Mouse (Mus musculus): ENCODE measurements around the gene Erp44. TPM values are rescaled to one million over a fixed set of nuclear protein-coding genes. Genes with fewer than 3 reads are reported as not detected.
A peak's percentile ranks its signal among the peaks of the same experiment; 100 is the strongest.

Gene Erp44
- polyA plus RNA-seq, 1 experiment from 2014 or later = 66.1 TPM

- Histone ChIP-seq H3K9ac (no peak overlapping the region), H3K4me2 (no peak overlapping the region), H3K9me3 (no peaks in the 10 kb centered on the region), H3K27ac (no peak overlapping the region), H3K4me1 (replicated peaks) (no peaks in the 10 kb centered on the region), H3K4me3 (no peak overlapping the region), H3K36me3 (no peaks in the 10 kb centered on the region), H3K27me3 (no peaks in the 10 kb centered on the region)
- WGBS = 53% methylated on average over 3 of the region's 3 CpGs
- no peak for ATAC-seq (ENCODE audit: low FRiP score)
Measured at GRCm38 (mm10) chr4:48225604-48226003, 53.8 kb downstream of the Erp44 start.

GRCm38 (mm10) chr4:48225173-48225572 is 54.2 kb downstream of the Erp44 start:
- WGBS = 19% methylated on average over 2 of the region's 2 CpGs
- no peaks in the 10 kb centered on the region for H3K4me1 ChIP-seq (replicated peaks)
- ATAC-seq (ENCODE audit: low FRiP score) = no peak

GRCm38 (mm10) chr4:48203564-48203963 is 75.8 kb downstream of the Erp44 start:
- no peak overlapping the region for H3K9ac ChIP-seq
- no peaks in the 10 kb centered on the region for H3K27me3 ChIP-seq
- H3K4me1 ChIP-seq (replicated peaks) = no peaks in the 10 kb centered on the region
- H3K36me3 ChIP-seq = peaks cover 32% of the 10 kb centered on the region
- H3K9me3 ChIP-seq = no peaks in the 10 kb centered on the region
- no peak for ATAC-seq (ENCODE audit: low FRiP score)
- no peak overlapping the region for H3K4me3 ChIP-seq
- no peak overlapping the region for H3K27ac ChIP-seq
- 86% methylated on average over 4 of the region's 4 CpGs for WGBS
- no peak overlapping the region for H3K4me2 ChIP-seq

More at GRCm38 (mm10) chr4:48225173-48225572, 54.2 kb downstream of the Erp44 start:
- Histone ChIP-seq H3K27me3 (no peaks in the 10 kb centered on the region), H3K27ac (no peak overlapping the region), H3K36me3 (no peaks in the 10 kb centered on the region), H3K9me3 (no peaks in the 10 kb centered on the region), H3K4me3 (no peak overlapping the region), H3K9ac (no peak overlapping the region), H3K4me2 (no peak overlapping the region)

GRCm38 (mm10) chr4:48198447-48198846 is 80.9 kb downstream of the Erp44 start:
- no peak overlapping the region for H3K4me3 ChIP-seq
- no peak overlapping the region for H3K4me2 ChIP-seq
- no peaks in the 10 kb centered on the region for H3K9me3 ChIP-seq
- ATAC-seq (ENCODE audit: low FRiP score) = no peak
- H3K4me1 ChIP-seq (replicated peaks) = no peaks in the 10 kb centered on the region
- WGBS = 91% methylated on average over 8 of the region's 8 CpGs
- H3K27ac ChIP-seq = no peak overlapping the region
- peaks cover 46% of the 10 kb centered on the region for H3K36me3 ChIP-seq
- no peak overlapping the region for H3K9ac ChIP-seq
- no peaks in the 10 kb centered on the region for H3K27me3 ChIP-seq

GRCm38 (mm10) chr4:48197925-48198324 is 81.4 kb downstream of the Erp44 start:
- Histone ChIP-seq H3K4me3 (no peak overlapping the region), H3K36me3 (peaks cover 44% of the 10 kb centered on the region), H3K27ac (no peak overlapping the region), H3K4me1 (replicated peaks) (no peaks in the 10 kb centered on the region), H3K9me3 (no peaks in the 10 kb centered on the region), H3K27me3 (no peaks in the 10 kb centered on the region), H3K4me2 (no peak overlapping the region), H3K9ac (no peak overlapping the region)
- ATAC-seq (ENCODE audit: low FRiP score) = no peak
- WGBS = 89% methylated on average over 3 of the region's 3 CpGs

GRCm38 (mm10) chr4:48182115-48182806 is 97.1 kb downstream of the Erp44 start:
- Histone ChIP-seq H3K36me3 (no peaks in the 10 kb centered on the region; the same call in 1 of the 2 replicates), H3K4me2 (no peak overlapping the region), H3K4me1 (replicated peaks) (peaks cover 17% of the 10 kb centered on the region), H3K27ac (no peak overlapping the region), H3K27me3 (no peaks in the 10 kb centered on the region), H3K9ac (no peak overlapping the region), H3K4me3 (no peak overlapping the region), H3K9me3 (0 out of 2 replicates have a peak, but pooled peaks cover 3% of the 10 kb centered on the region)
- 88% methylated on average over 8 of the region's 8 CpGs for WGBS
- no peak for ATAC-seq (ENCODE audit: low FRiP score)

GRCm38 (mm10) chr4:48181366-48181765 is 98.0 kb downstream of the Erp44 start:
- Histone ChIP-seq H3K4me2 (no peak overlapping the region), H3K4me1 (replicated peaks) (peaks cover 17% of the 10 kb centered on the region), H3K9me3 (0 out of 2 replicates have a peak, but pooled peaks cover 3% of the 10 kb centered on the region), H3K36me3 (no peaks in the 10 kb centered on the region; the same call in 1 of the 2 replicates), H3K27me3 (no peaks in the 10 kb centered on the region), H3K4me3 (no peak overlapping the region), H3K27ac (peak overlapping the region; percentile 18; the same call in 1 of the 2 replicates), H3K9ac (no peak overlapping the region)
- WGBS = 69% methylated on average over 6 of the region's 6 CpGs
- no peak for ATAC-seq (ENCODE audit: low FRiP score)

GRCm38 (mm10) chr4:48180922-48181321 is 98.4 kb downstream of the Erp44 start:
- Histone ChIP-seq H3K4me3 (no peak overlapping the region), H3K9me3 (0 out of 2 replicates have a peak, but pooled peaks cover 3% of the 10 kb centered on the region), H3K27ac (peak overlapping the region; percentile 18), H3K4me1 (replicated peaks) (peaks cover 17% of the 10 kb centered on the region), H3K9ac (no peak overlapping the region), H3K4me2 (no peak overlapping the region), H3K27me3 (no peaks in the 10 kb centered on the region), H3K36me3 (no peaks in the 10 kb centered on the region; the same call in 1 of the 2 replicates)
- 10% methylated on average over 2 of the region's 2 CpGs for WGBS
- no peak for ATAC-seq (ENCODE audit: low FRiP score)

- ATAC-seq (ENCODE audit: low FRiP score) = no peak
- Histone ChIP-seq H3K4me2 (no peak overlapping the region), H3K27me3 (no peaks in the 10 kb centered on the region), H3K9ac (no peak overlapping the region), H3K27ac (no peak overlapping the region), H3K4me1 (replicated peaks) (no peaks in the 10 kb centered on the region), H3K9me3 (0 out of 2 replicates have a peak, but pooled peaks cover 3% of the 10 kb centered on the region), H3K4me3 (no peak overlapping the region), H3K36me3 (no peaks in the 10 kb centered on the region)
- 94% methylated on average over 3 of the region's 3 CpGs for WGBS
Measured at GRCm38 (mm10) chr4:48175666-48176065, 103.7 kb downstream of the Erp44 start.

- Histone ChIP-seq H3K27me3 (no peaks in the 10 kb centered on the region), H3K9me3 (no peaks in the 10 kb centered on the region), H3K27ac (no peak overlapping the region), H3K4me1 (replicated peaks) (no peaks in the 10 kb centered on the region), H3K4me2 (no peak overlapping the region), H3K36me3 (peaks cover 15% of the 10 kb centered on the region), H3K4me3 (no peak overlapping the region), H3K9ac (no peak overlapping the region)
- no peak for ATAC-seq (ENCODE audit: low FRiP score)
- WGBS = 87% methylated on average over 5 of the region's 5 CpGs
Measured at GRCm38 (mm10) chr4:48163851-48164250, 115.5 kb downstream of the Erp44 start.

- H3K4me2 ChIP-seq = no peak overlapping the region
- H3K9me3 ChIP-seq = no peaks in the 10 kb centered on the region
- no peaks in the 10 kb centered on the region for H3K27me3 ChIP-seq
- WGBS = 92% methylated on average over 4 of the region's 4 CpGs
- ATAC-seq (ENCODE audit: low FRiP score) = no peak
- H3K9ac ChIP-seq = no peak overlapping the region
- H3K27ac ChIP-seq = no peak overlapping the region
- H3K36me3 ChIP-seq = peaks cover 7% of the 10 kb centered on the region
- H3K4me3 ChIP-seq = no peak overlapping the region
- H3K4me1 ChIP-seq (replicated peaks) = no peaks in the 10 kb centered on the region
Measured at GRCm38 (mm10) chr4:48160386-48160785, 119.0 kb downstream of the Erp44 start.

- Histone ChIP-seq H3K9ac (no peak overlapping the region), H3K36me3 (peaks cover 7% of the 10 kb centered on the region), H3K4me3 (no peak overlapping the region), H3K4me2 (no peak overlapping the region), H3K27ac (no peak overlapping the region), H3K27me3 (no peaks in the 10 kb centered on the region), H3K4me1 (replicated peaks) (no peaks in the 10 kb centered on the region), H3K9me3 (no peaks in the 10 kb centered on the region)
- no peak for ATAC-seq (ENCODE audit: low FRiP score)
- WGBS = 74% methylated on average over 1 of the region's 1 CpGs
Measured at GRCm38 (mm10) chr4:48155864-48156263, 123.5 kb downstream of the Erp44 start.

GRCm38 (mm10) chr4:48153229-48153628 is 126.1 kb downstream of the Erp44 start:
- Histone ChIP-seq H3K27me3 (no peaks in the 10 kb centered on the region), H3K27ac (no peak overlapping the region), H3K4me2 (no peak overlapping the region), H3K36me3 (peaks cover 2% of the 10 kb centered on the region; the same call in 1 of the 2 replicates), H3K4me3 (no peak overlapping the region), H3K9me3 (no peaks in the 10 kb centered on the region), H3K9ac (no peak overlapping the region), H3K4me1 (replicated peaks) (no peaks in the 10 kb centered on the region)
- ATAC-seq (ENCODE audit: low FRiP score) = no peak
- WGBS = 92% methylated on average over 5 of the region's 5 CpGs

Data from hindbrain, embryonic 13.5 days (tissue).